Mouse (Mus musculus): ENCODE results near the gene Lrfn3. TPM values are rescaled to one million over a fixed set of nuclear protein-coding genes. Genes with fewer than 3 reads are reported as not detected.

Lrfn3 gene
- total RNA-seq, 2 experiments from 2014 or later = 29.3 to 30.7 TPM

GRCm38 (mm10) chr7:30310136-30310535, 52.4 kb downstream of the Lrfn3 start:
- no peak for DNase-seq

GRCm38 (mm10) chr7:30309395-30310129, 53.0 kb downstream of the Lrfn3 start:
- no peak for DNase-seq

GRCm38 (mm10) chr7:30308076-30309005, 54.2 kb downstream of the Lrfn3 start, which contains the start of gene Alkbh6:
Gene Alkbh6 (plus strand): TSS chr7:30308717.
- DNase-seq = peak; percentile 94 to 95

- DNase-seq = no peak
Observed at GRCm38 (mm10) chr7:30306083-30306779, 56.3 kb downstream of the Lrfn3 start.

Other genes with a start within 250 kb of the Lrfn3 start
- 10 to 100 TPM; 31.8 to 35.0 TPM for gene Zfp382, start 240.8 kb downstream of the Lrfn3 start, total RNA-seq (2021)
- gene Zfp146, start 193.0 kb downstream of the Lrfn3 start, total RNA-seq (2021) = 10 to 100 TPM; 53.8 to 54.8 TPM
- 1 to 10 TPM; 3.7 to 5.0 TPM for gene Cox7a1, start 178.6 kb downstream of the Lrfn3 start, total RNA-seq (2021)
- gene Capns1, start 164.0 kb downstream of the Lrfn3 start, total RNA-seq (2021) = 100 to 1,000 TPM; 207 to 234 TPM
- gene Polr2i, start 130.8 kb downstream of the Lrfn3 start, total RNA-seq (2021) = 10 to 100 TPM; 53.1 to 65.2 TPM
- gene Tbcb, start 130.5 kb downstream of the Lrfn3 start, total RNA-seq (2021) = 100 to 1,000 TPM; 118 to 127 TPM
- gene Ovol3, start 127.0 kb downstream of the Lrfn3 start, total RNA-seq (2021) = not detected
- under 1 TPM; 0.27 to 0.28 TPM for gene Thap8, start 82.7 kb downstream of the Lrfn3 start, total RNA-seq (2021)
- 1 to 10 TPM in 1 of 2 experiments, under 1 TPM in 1; 0.94 to 2.1 TPM for gene Wdr62, start 82.4 kb downstream of the Lrfn3 start, total RNA-seq (2021)
- gene Clip3, start 71.0 kb downstream of the Lrfn3 start, total RNA-seq (2021) = 100 to 1,000 TPM; 454 to 456 TPM
- gene Alkbh6, start 54.1 kb downstream of the Lrfn3 start, total RNA-seq (2021) = 10 to 100 TPM; 54.2 to 57.2 TPM
- 10 to 100 TPM; 10.5 to 12.7 TPM for gene Syne4, start 48.0 kb downstream of the Lrfn3 start, total RNA-seq (2021)
- under 1 TPM; 0.28 to 0.40 TPM for gene E130208F15Rik, start 41.0 kb downstream of the Lrfn3 start, total RNA-seq (2021)
- 1 to 10 TPM; 6.6 to 7.4 TPM for gene Sdhaf1, start 38.9 kb downstream of the Lrfn3 start, total RNA-seq (2021)
- 10 to 100 TPM; 27.4 to 30.2 TPM for gene Tyrobp, start 51.0 kb upstream of the Lrfn3 start, total RNA-seq (2021)
- gene Hcst, start 57.1 kb upstream of the Lrfn3 start, total RNA-seq (2021) = not detected
- 1 to 10 TPM; 3.1 to 3.4 TPM for gene Nfkbid, start 59.0 kb upstream of the Lrfn3 start, total RNA-seq (2021)
- gene Aplp1, start 82.8 kb upstream of the Lrfn3 start, total RNA-seq (2021) = 1,000 to 10,000 TPM; 1,244 to 1,325 TPM
- gene Kirrel2, start 94.9 kb upstream of the Lrfn3 start, total RNA-seq (2021) = 10 to 100 TPM; 12.3 to 21.0 TPM
- gene Nphs1, start 95.5 kb upstream of the Lrfn3 start, total RNA-seq (2021) = 1 to 10 TPM; 1.2 TPM
- gene Prodh2, start 130.8 kb upstream of the Lrfn3 start, total RNA-seq (2021) = under 1 TPM in 1 of 2 experiments, not detected in 1; 0.73 TPM
- 100 to 1,000 TPM; 104 to 111 TPM for gene Arhgap33, start 172.3 kb upstream of the Lrfn3 start, total RNA-seq (2021)
- gene Hspb6, start 189.4 kb upstream of the Lrfn3 start, total RNA-seq (2021) = 1 to 10 TPM; 3.3 to 3.7 TPM
- 1 to 10 TPM; 5.7 to 6.9 TPM for gene Proser3, start 189.5 kb upstream of the Lrfn3 start, total RNA-seq (2021)
- 10 to 100 TPM; 46.4 to 50.1 TPM for gene Lin37, start 197.1 kb upstream of the Lrfn3 start, total RNA-seq (2021)
- gene U2af1l4, start 200.5 kb upstream of the Lrfn3 start, total RNA-seq (2021) = 10 to 100 TPM; 69.0 to 72.2 TPM
- 10 to 100 TPM; 10.9 to 11.1 TPM for gene Gm49396, start 200.6 kb upstream of the Lrfn3 start, total RNA-seq (2021)
- gene Psenen, start 200.9 kb upstream of the Lrfn3 start, total RNA-seq (2021) = 10 to 100 TPM; 79.8 to 92.4 TPM
- gene Igflr1, start 202.7 kb upstream of the Lrfn3 start, total RNA-seq (2021) = 1 to 10 TPM; 5.5 to 7.0 TPM
- 10 to 100 TPM; 42.3 to 53.4 TPM for gene Kmt2b, start 226.0 kb upstream of the Lrfn3 start, total RNA-seq (2021)
- gene Zbtb32, start 236.1 kb upstream of the Lrfn3 start, total RNA-seq (2021) = not detected